Mouse (Mus musculus): Measurements from ENCODE around the gene Crybg2.

DNA sequence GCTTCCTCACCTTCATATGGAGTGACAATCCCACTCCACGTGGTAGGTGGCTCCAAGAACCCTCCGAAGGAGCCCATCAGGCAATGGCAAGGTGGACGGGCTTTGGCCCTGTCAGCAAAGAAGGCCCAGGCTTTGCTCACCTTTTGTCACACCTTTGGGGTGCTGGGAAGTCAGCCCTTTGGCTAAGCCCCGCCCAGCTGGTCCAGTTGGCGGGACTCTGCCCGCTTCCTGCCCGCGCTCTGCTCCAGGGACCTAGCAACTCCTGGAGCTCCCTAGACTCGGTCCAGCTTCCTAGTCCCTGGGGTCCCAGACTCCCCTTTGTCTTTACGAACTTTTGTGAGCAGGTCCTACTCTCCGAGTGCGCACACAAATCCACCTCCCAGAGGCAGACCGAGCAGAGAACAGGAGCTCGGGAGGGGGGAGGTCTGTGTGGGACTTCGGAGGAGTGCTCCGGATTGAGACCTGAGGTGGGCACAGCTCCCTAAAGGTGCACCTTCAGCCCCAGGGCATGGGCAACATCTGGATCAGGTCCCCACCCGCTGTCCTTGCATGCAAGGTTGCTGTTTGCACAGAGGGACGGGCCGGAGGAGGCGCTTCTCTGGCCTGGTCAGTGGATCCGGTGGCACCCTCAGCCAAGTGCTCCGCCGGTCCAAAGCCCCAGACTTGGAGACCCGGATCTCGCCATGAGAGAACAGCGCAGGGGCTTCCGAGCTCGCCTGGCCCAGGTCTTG lies at the start of gene Crybg2:
- TF ChIP-seq CTCF (IDR thresholded peaks at IDR 0.05; ENCODE audit: low read depth, low read length) (no peak), POLR2AphosphoS5 (IDR thresholded peaks at IDR 0.05; ENCODE audit: insufficient replicate concordance, low read depth, low read length) (no peak), TAL1 (conservative IDR thresholded peaks at IDR 0.05; ENCODE audit: low read depth, low read length) (no peak)
